In genomic region chr12:102181799-102182357, GRCm38 (mm10) we compare ENCODE assay signal across 9 mouse cellular contexts. TPM values are rescaled to one million over a fixed set of nuclear protein-coding genes. Genes with fewer than 3 reads are reported as not detected.
DNase-seq lines count a peak whose midpoint lies in the region; ATAC-seq and TF ChIP-seq lines count a peak whose summit lies in the region.
"Had no signal": no experiment of that assay in that cellular context is flagged by ENCODE, and none has a peak within 500 bp of the region (broad histone marks: within the 10 kb centered on the region; RNA-seq: fewer than 3 reads in every experiment).

No protein-coding gene starts in this region.

- no peaks in the 10 kb centered on the region for H3K27me3 ChIP-seq in heart, adult 2 months (ENCODE audit: control insufficient read depth, insufficient read depth, low read length)
- H3K27me3 ChIP-seq in heart, embryonic 10.5 days (ENCODE audit: insufficient read depth, poor library complexity, severe bottlenecking), result no peaks in the 10 kb centered on the region
- no peaks in the 10 kb centered on the region for H3K27me3 ChIP-seq in midbrain, embryonic 12.5 days
- H3K27me3 ChIP-seq in testis, adult 2 months (ENCODE audit: control insufficient read depth, insufficient read depth, low read length), result no peaks in the 10 kb centered on the region
- H3K27me3 ChIP-seq: lung, embryonic 15.5 days had no signal

- 44% methylated on average over 5 of the region's 5 CpGs for WGBS in heart, adult 2 months
- WGBS in heart, embryonic 10.5 days, result 35% methylated on average over 5 of the region's 5 CpGs
- 44% methylated on average over 5 of the region's 5 CpGs for WGBS in midbrain, embryonic 12.5 days

- no peak overlapping the region for H3K27ac ChIP-seq in heart, adult 2 months
- H3K27ac ChIP-seq in heart, embryonic 10.5 days, result no peak overlapping the region
- no peak overlapping the region for H3K27ac ChIP-seq in midbrain, embryonic 12.5 days (replicated peaks)
- H3K27ac ChIP-seq in testis, adult 2 months (ENCODE audit: control insufficient read depth, insufficient read depth, low read depth, low read length), result no peak overlapping the region

- no peak for TF ChIP-seq POLR2A in heart, adult 2 months (IDR thresholded peaks at IDR 0.05; ENCODE audit: insufficient read depth, low read depth, low read length)
- no peak for TF ChIP-seq POLR2A in testis, adult 2 months (IDR thresholded peaks at IDR 0.05; ENCODE audit: control insufficient read depth, low read depth, low read length)

- no peak for TF ChIP-seq EP300 in heart, adult 2 months (IDR thresholded peaks at IDR 0.05; ENCODE audit: insufficient read depth, low read depth, low read length)

- no peak overlapping the region for H3K4me3 ChIP-seq in heart, adult 2 months
- no peak overlapping the region for H3K4me3 ChIP-seq in heart, embryonic 10.5 days
- no peak overlapping the region for H3K4me3 ChIP-seq in midbrain, embryonic 12.5 days
- no peak overlapping the region for H3K4me3 ChIP-seq in testis, adult 2 months (ENCODE audit: control insufficient read depth, low read depth, low read length)
- H3K4me3 ChIP-seq: lung, embryonic 15.5 days had no signal

- H3K9me3 ChIP-seq in heart, embryonic 10.5 days, result no peaks in the 10 kb centered on the region; the same call in 1 of the 2 replicates
- no peaks in the 10 kb centered on the region for H3K9me3 ChIP-seq in midbrain, embryonic 12.5 days
- H3K9me3 ChIP-seq: lung, embryonic 15.5 days had no signal

- peak; percentile 38 to 66 for DNase-seq in heart, adult 2 months
- no peak for DNase-seq in heart, embryonic 10.5 days (ENCODE audit: low spot score)
- peak; percentile 62 for DNase-seq in ZHBTc4 (ENCODE audit: low read depth, low spot score)
- DNase-seq in embryo, embryonic 10.5 days (ENCODE audit: low spot score), result peak; percentile 81
- DNase-seq in heart, postnatal 14 days, result peak; percentile 67 to 82
- peak; percentile 77 to 78 for DNase-seq in layer of hippocampus, postnatal 10 days (ENCODE audit: low spot score in 2 of 2)

- TF ChIP-seq CTCF in heart, adult 2 months (IDR thresholded peaks at IDR 0.05), result peak; percentile 87
- TF ChIP-seq CTCF in testis, adult 2 months (IDR thresholded peaks at IDR 0.05; ENCODE audit: control insufficient read depth, insufficient read depth, insufficient replicate concordance, low read depth, low read length), result peak; percentile 96

- intact Hi-C loops in heart, adult 2 months (cut with DNase I), result loop anchor here (5.0 kb wide), 3 partner anchors 165 to 205 kb away; no protein-coding TSS in a partner anchor
- intact Hi-C loops in heart, postnatal 14 days (cut with DNase I), result loop anchor here (5.0 kb wide), 2 partner anchors 185 to 205 kb away; no protein-coding TSS in a partner anchor

- H3K36me3 ChIP-seq in heart, adult 2 months (ENCODE audit: control insufficient read depth, insufficient read depth, low read length), result no peaks in the 10 kb centered on the region
- H3K36me3 ChIP-seq in heart, embryonic 10.5 days, result no peaks in the 10 kb centered on the region
- H3K36me3 ChIP-seq in midbrain, embryonic 12.5 days, result no peaks in the 10 kb centered on the region
- H3K36me3 ChIP-seq in testis, adult 2 months (ENCODE audit: control insufficient read depth, insufficient read depth, low read length), result no peaks in the 10 kb centered on the region
- H3K36me3 ChIP-seq: lung, embryonic 15.5 days had no signal

- H3K4me1 ChIP-seq in heart, adult 2 months (ENCODE audit: control insufficient read depth, insufficient read depth, low read length), result no peaks in the 10 kb centered on the region
- no peaks in the 10 kb centered on the region for H3K4me1 ChIP-seq in heart, embryonic 10.5 days
- H3K4me1 ChIP-seq in midbrain, embryonic 12.5 days, result no peaks in the 10 kb centered on the region
- H3K4me1 ChIP-seq in testis, adult 2 months (ENCODE audit: control insufficient read depth, insufficient read depth, low read length), result no peaks in the 10 kb centered on the region

- H3K79me2 ChIP-seq in heart, adult 2 months (replicated peaks; ENCODE audit: control insufficient read depth, insufficient read depth, low read length), result no peaks in the 10 kb centered on the region

- peak; percentile 41 for ATAC-seq in midbrain, embryonic 12.5 days (ENCODE audit: low FRiP score, low read depth)

- no peak overlapping the region for H3K4me2 ChIP-seq in midbrain, embryonic 12.5 days (replicated peaks)
- H3K4me2 ChIP-seq: lung, embryonic 15.5 days had no signal

- H3K9ac ChIP-seq in heart, adult 2 months (ENCODE audit: low read depth, low read length), result no peak overlapping the region
- no peak overlapping the region for H3K9ac ChIP-seq in midbrain, embryonic 12.5 days (replicated peaks)
- H3K9ac ChIP-seq: lung, embryonic 15.5 days had no signal

RNA-seq across cellular contexts. Expression of gene Slc24a4, which starts 53.3 kb away (rescaled TPM):
- 1 to 10 TPM in 1 of 2 experiments, under 1 TPM in 1; 0.50 to 1.3 TPM for total RNA-seq in heart, adult 2 months (2021)
- 0.98 and 1.3 TPM in 2 replicates for polyA plus RNA-seq in heart, adult 2 months (2012; rRNA removed)
- 1.9 and 3.7 TPM in 2 replicates for polyA plus RNA-seq in heart, embryonic 10.5 days (2016; fragmentation: Nextera tagmentation; extraction: Ambion mirVana)
- 1 to 10 TPM; 1.0 to 2.0 TPM for total RNA-seq in heart, postnatal 14 days (2021)
- 10 to 100 TPM; 17.2 to 17.5 TPM for total RNA-seq in layer of hippocampus, postnatal 10 days (2021)
- 0.79 and 0.88 TPM in 2 replicates for polyA plus RNA-seq in midbrain, embryonic 12.5 days (2016; fragmentation: Nextera tagmentation; extraction: Ambion mirVana)
- 0.19 and 0.32 TPM in 2 replicates for polyA plus RNA-seq in testis, adult 2 months (2012; rRNA removed)
